Mouse (Mus musculus): Measurements from ENCODE around the gene Psme1.

Psme1 gene

GRCm38 (mm10) chr14:55603271-55603632, 25.3 kb downstream of the Psme1 start, which contains the start of gene Irf9:
Irf9 (plus strand) TSS chr14:55603571.
- no peak for DNase-seq

- DNase-seq: peak; percentile 84 to 87
Measured at GRCm38 (mm10) chr14:55603633-55604576, 26.0 kb downstream of the Psme1 start.

- no peak for DNase-seq
Measured at GRCm38 (mm10) chr14:55604823-55605222, 26.9 kb downstream of the Psme1 start.

- no peak for DNase-seq
Measured at GRCm38 (mm10) chr14:55605743-55606459, 28.0 kb downstream of the Psme1 start.

- DNase-seq: no peak
Measured at GRCm38 (mm10) chr14:55608339-55608738, 30.4 kb downstream of the Psme1 start.

- DNase-seq: no peak
Measured at GRCm38 (mm10) chr14:55613346-55613745, 35.4 kb downstream of the Psme1 start.

- no peak for DNase-seq
Measured at GRCm38 (mm10) chr14:55614565-55615178, 36.7 kb downstream of the Psme1 start.

GRCm38 (mm10) chr14:55615876-55616275, 38.0 kb downstream of the Psme1 start:
- DNase-seq: no peak

- DNase-seq: no peak
Measured at GRCm38 (mm10) chr14:55616844-55617243, 38.9 kb downstream of the Psme1 start.

GRCm38 (mm10) chr14:55617822-55618221, 39.9 kb downstream of the Psme1 start, which contains the start of gene Rec8:
Rec8 (plus strand) TSS chr14:55618037.
- peak; percentile 69 to 73 for DNase-seq

- peak; percentile 42 to 50 for DNase-seq
Measured at GRCm38 (mm10) chr14:55618486-55619195, 40.7 kb downstream of the Psme1 start.

- DNase-seq: no peak
Measured at GRCm38 (mm10) chr14:55628077-55628827, 50.3 kb downstream of the Psme1 start.

- peak; percentile 28 to 32 for DNase-seq
Measured at GRCm38 (mm10) chr14:55629312-55629711, 51.4 kb downstream of the Psme1 start.

Measured in cerebellum, postnatal 36 days (tissue).